Mouse (Mus musculus) lung, embryonic 16.5 days (tissue): ENCODE data around the gene Lrrc8b. TPM values are rescaled to one million over a fixed set of nuclear protein-coding genes. Genes with fewer than 3 reads are reported as not detected.

Source experiments
- ATAC-seq: fragments of 200-750 bp; cut with Nextera tagmentation; 2 replicates; pipeline ENCODE4 v1.8.0; 2017; ENCODE audit warnings: low read depth, mild to moderate bottlenecking, moderate library complexity
- H3K27ac ChIP-seq: fragments of 300-500 bp; sonication (generic); 2 replicates; pipeline ENCODE4 v1.5.1; 2014; ENCODE audit warnings: mild to moderate bottlenecking, control low read depth, low read length
- H3K27me3 ChIP-seq: fragments of 300-500 bp; sonication (generic); 2 replicates; pipeline ENCODE4 v1.6.1; 2014; ENCODE audit warnings: low read depth, low read length, mixed read lengths; ENCODE audit not compliant: control insufficient read depth, insufficient read depth
- H3K36me3 ChIP-seq: fragments of 300-500 bp; sonication (generic); 2 replicates; pipeline ENCODE4 v1.6.1; 2014; ENCODE audit warnings: low read length; ENCODE audit not compliant: control insufficient read depth, insufficient read depth
- H3K4me1 ChIP-seq: fragments of 300-500 bp; sonication (generic); replicated peaks from 2 replicates; pipeline ENCODE4 v1.6.1; 2014; ENCODE audit warnings: low read length, mixed read lengths; ENCODE audit not compliant: control insufficient read depth, insufficient read depth
- H3K4me2 ChIP-seq: fragments of 300-500 bp; sonication (generic); 2 replicates; pipeline ENCODE4 v1.6.1; 2014; ENCODE audit warnings: low read depth, low read length, control low read depth
- H3K4me3 ChIP-seq: fragments of 300-500 bp; sonication (generic); 2 replicates; pipeline ENCODE4 v1.5.1; 2014; ENCODE audit warnings: mild to moderate bottlenecking, low read length, control low read depth
- H3K9ac ChIP-seq: fragments of 300-500 bp; sonication (generic); 2 replicates; pipeline ENCODE4 v1.6.1; 2014; ENCODE audit warnings: low read length, control low read depth
- H3K9me3 ChIP-seq: fragments of 300-500 bp; sonication (generic); 2 replicates; pipeline ENCODE4 v1.6.1; 2016; ENCODE audit warnings: low read length; ENCODE audit not compliant: control insufficient read depth
- WGBS: fragments of 180-500 bp; shearing (Covaris S2); extraction: QIAGEN DNeasy Blood & Tissue Kit; methylation state at CpG from one replicate; pipeline ENCODE4 v1.1.7; 2014; 5-methylcytosine and 5-hydroxymethylcytosine counted together
- polyA plus RNA-seq: library from polyadenylated mRNA; unstranded; fragments of >200 nt; fragmentation: Nextera tagmentation; extraction: Ambion mirVana; gene quantifications from 2 replicates; pipeline ENCODE4 v1.2.1, GENCODE M21; 2015

The Lrrc8b gene
- polyA plus RNA-seq, 1 experiment from 2014 or later: 5.6 TPM

- Histone ChIP-seq H3K9me3 (no peaks in the 10 kb centered on the region), H3K9ac (no peak overlapping the region), H3K4me1 (no peaks in the 10 kb centered on the region), H3K4me3 (no peak overlapping the region), H3K36me3 (no peaks in the 10 kb centered on the region), H3K4me2 (no peak overlapping the region), H3K27me3 (no peaks in the 10 kb centered on the region), H3K27ac (no peak overlapping the region)
- ATAC-seq: no peak
- 89% methylated on average over 7 of the region's 7 CpGs for WGBS
Observed at GRCm38 (mm10) chr5:105466471-105466902, 50.9 kb downstream of the Lrrc8b start.

GRCm38 (mm10) chr5:105467271-105467670, 51.7 kb downstream of the Lrrc8b start:
- no peak overlapping the region for H3K9ac ChIP-seq
- WGBS: 83% methylated on average over 10 of the region's 10 CpGs
- no peak overlapping the region for H3K27ac ChIP-seq
- no peaks in the 10 kb centered on the region for H3K4me1 ChIP-seq
- no peaks in the 10 kb centered on the region for H3K36me3 ChIP-seq
- H3K4me3 ChIP-seq: no peak overlapping the region
- no peaks in the 10 kb centered on the region for H3K27me3 ChIP-seq
- H3K4me2 ChIP-seq: no peak overlapping the region
- ATAC-seq: no peak
- H3K9me3 ChIP-seq: no peaks in the 10 kb centered on the region

- no peaks in the 10 kb centered on the region for H3K9me3 ChIP-seq
- 50% methylated on average over 5 of the region's 5 CpGs for WGBS
- no peaks in the 10 kb centered on the region for H3K27me3 ChIP-seq
- H3K4me3 ChIP-seq: no peak overlapping the region
- H3K4me1 ChIP-seq: no peaks in the 10 kb centered on the region
- H3K9ac ChIP-seq: no peak overlapping the region
- H3K36me3 ChIP-seq: no peaks in the 10 kb centered on the region
- H3K27ac ChIP-seq: no peak overlapping the region
- no peak overlapping the region for H3K4me2 ChIP-seq
- ATAC-seq: no peak
Observed at GRCm38 (mm10) chr5:105472983-105473705, 57.6 kb downstream of the Lrrc8b start.

GRCm38 (mm10) chr5:105477527-105477926, 62.0 kb downstream of the Lrrc8b start:
- H3K4me1 ChIP-seq: no peaks in the 10 kb centered on the region
- H3K27me3 ChIP-seq: no peaks in the 10 kb centered on the region
- no peak overlapping the region for H3K27ac ChIP-seq
- H3K9ac ChIP-seq: no peak overlapping the region
- H3K9me3 ChIP-seq: no peaks in the 10 kb centered on the region
- H3K4me2 ChIP-seq: no peak overlapping the region
- H3K36me3 ChIP-seq: no peaks in the 10 kb centered on the region
- 76% methylated on average over 9 of the region's 9 CpGs for WGBS
- no peak overlapping the region for H3K4me3 ChIP-seq
- ATAC-seq: no peak

DNA sequence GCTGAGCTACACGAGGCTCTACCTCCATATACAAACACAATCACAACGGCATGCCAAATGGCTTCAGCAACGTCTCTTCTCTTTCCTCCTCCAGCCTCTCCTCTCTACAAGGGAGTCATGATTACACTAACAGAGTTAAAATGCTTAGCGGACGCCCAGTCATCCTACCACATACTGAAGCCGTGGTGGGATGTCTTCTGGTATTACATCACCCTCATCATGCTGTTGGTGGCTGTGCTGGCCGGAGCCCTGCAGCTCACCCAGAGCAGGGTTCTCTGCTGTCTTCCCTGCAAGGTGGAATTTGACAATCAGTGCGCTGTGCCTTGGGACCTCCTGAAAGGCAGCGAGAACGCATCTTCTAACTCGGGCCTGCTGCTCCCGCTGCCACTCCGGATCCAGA, 64.1 kb downstream of the Lrrc8b start:
- 88% methylated on average over 13 of the region's 13 CpGs for WGBS

DNA sequence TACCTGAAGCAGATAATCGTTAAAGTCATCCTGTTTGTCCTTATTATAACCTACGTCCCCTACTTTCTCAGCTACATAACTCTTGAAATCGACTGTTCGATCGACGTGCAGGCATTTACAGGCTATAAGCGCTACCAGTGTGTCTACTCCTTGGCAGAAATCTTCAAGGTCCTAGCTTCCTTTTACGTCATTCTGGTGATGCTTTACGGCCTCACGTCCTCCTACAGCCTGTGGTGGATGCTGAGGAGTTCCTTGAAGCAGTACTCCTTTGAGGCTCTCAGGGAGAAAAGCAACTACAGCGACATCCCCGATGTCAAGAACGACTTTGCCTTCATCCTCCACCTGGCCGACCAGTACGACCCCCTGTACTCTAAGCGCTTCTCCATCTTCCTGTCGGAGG, 65.0 kb downstream of the Lrrc8b start:
- ATAC-seq: no peak
- no peaks in the 10 kb centered on the region for H3K9me3 ChIP-seq
- H3K36me3 ChIP-seq: no peaks in the 10 kb centered on the region
- H3K27me3 ChIP-seq: no peaks in the 10 kb centered on the region
- no peak overlapping the region for H3K4me2 ChIP-seq
- 92% methylated on average over 17 of the region's 17 CpGs for WGBS
- no peak overlapping the region for H3K9ac ChIP-seq
- H3K4me3 ChIP-seq: no peak overlapping the region
- H3K4me1 ChIP-seq: no peaks in the 10 kb centered on the region
- H3K27ac ChIP-seq: no peak overlapping the region

More for the DNA sequence above, 64.1 kb downstream of the Lrrc8b start:
- no peak overlapping the region for H3K27ac ChIP-seq
- H3K4me2 ChIP-seq: no peak overlapping the region
- H3K4me3 ChIP-seq: no peak overlapping the region
- no peaks in the 10 kb centered on the region for H3K9me3 ChIP-seq
- H3K27me3 ChIP-seq: no peaks in the 10 kb centered on the region
- no peak overlapping the region for H3K9ac ChIP-seq
- ATAC-seq: no peak
- no peaks in the 10 kb centered on the region for H3K36me3 ChIP-seq
- H3K4me1 ChIP-seq: no peaks in the 10 kb centered on the region

DNA sequence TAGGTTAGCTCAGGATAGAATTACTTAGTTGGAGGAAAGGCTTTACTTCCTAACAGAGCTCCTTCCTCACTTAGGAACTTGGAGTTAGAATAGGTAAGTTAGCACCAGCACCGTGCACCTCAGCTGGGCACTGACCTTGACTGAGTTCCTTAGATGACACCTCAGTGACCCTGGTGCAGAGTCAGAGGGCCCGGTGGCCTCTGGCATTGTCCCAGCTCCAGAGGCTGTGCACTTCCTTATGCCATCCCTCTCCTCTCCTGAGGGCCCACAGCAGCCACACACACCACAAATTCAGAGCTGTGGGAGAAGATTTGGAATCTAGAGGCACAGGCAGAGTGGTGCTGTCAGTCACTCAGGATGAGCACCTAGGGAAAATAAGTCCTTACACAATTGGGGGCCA, 68.1 kb downstream of the Lrrc8b start:
- Histone ChIP-seq H3K9ac (no peak overlapping the region), H3K27me3 (no peaks in the 10 kb centered on the region), H3K9me3 (no peaks in the 10 kb centered on the region), H3K4me2 (no peak overlapping the region), H3K4me1 (no peaks in the 10 kb centered on the region), H3K4me3 (no peak overlapping the region), H3K36me3 (no peaks in the 10 kb centered on the region), H3K27ac (no peak overlapping the region)
- no peak for ATAC-seq
- 69% methylated on average over 2 of the region's 2 CpGs for WGBS

DNA sequence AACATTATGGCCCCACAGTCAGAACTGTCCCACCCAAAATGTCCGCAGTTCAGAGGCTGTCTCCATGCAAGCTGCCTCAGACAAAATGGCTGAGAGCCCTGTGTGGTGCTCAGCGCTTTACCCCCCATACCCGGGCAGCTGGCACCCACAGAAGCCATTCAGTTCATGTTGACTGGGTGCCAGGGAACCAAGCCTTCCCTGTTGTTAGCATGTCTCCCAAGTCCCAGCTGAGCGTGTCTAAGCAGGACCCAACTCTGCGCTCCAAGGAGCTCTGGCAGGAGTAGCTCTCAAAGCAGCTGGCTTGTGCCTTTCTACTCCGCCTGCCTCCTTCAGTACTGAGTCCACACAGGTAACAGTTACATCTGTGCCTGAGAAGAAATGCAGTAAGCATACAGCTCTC, 68.7 kb downstream of the Lrrc8b start:
- ATAC-seq: no peak

DNA sequence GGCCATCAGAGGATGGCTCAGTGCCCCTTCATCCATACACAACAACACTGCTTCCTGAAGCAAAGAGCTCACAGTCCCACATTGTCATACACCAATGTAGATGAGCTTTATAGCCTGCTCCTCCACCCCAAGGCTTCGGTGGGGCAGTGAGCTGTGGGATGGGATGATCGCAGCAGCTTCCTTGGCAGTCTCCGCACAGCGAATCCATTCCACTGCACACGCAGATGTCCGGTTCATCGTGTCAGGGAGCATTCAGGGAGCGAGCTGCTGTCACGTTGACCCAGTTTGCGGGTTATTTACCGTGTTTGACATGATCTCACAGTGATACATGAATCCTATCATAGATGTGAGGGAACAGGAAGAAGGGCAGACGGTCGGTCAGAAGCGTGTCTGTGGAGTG, 69.3 kb downstream of the Lrrc8b start:
- Histone ChIP-seq H3K27ac (no peak overlapping the region), H3K4me2 (no peak overlapping the region), H3K9ac (no peak overlapping the region), H3K9me3 (no peaks in the 10 kb centered on the region), H3K27me3 (no peaks in the 10 kb centered on the region), H3K4me3 (no peak overlapping the region), H3K36me3 (no peaks in the 10 kb centered on the region), H3K4me1 (no peaks in the 10 kb centered on the region)
- WGBS: 90% methylated on average over 14 of the region's 14 CpGs
- ATAC-seq: no peak

More for the DNA sequence above, 68.7 kb downstream of the Lrrc8b start:
- Histone ChIP-seq H3K4me1 (no peaks in the 10 kb centered on the region), H3K27me3 (no peaks in the 10 kb centered on the region), H3K27ac (no peak overlapping the region), H3K4me3 (no peak overlapping the region), H3K9ac (no peak overlapping the region), H3K9me3 (no peaks in the 10 kb centered on the region), H3K4me2 (no peak overlapping the region), H3K36me3 (no peaks in the 10 kb centered on the region)
- 90% methylated on average over 6 of the region's 6 CpGs for WGBS
